Mouse (Mus musculus): ENCODE measurements around the gene Eif4a2. TPM values are rescaled to one million over a fixed set of nuclear protein-coding genes. Genes with fewer than 3 reads are reported as not detected.

Gene Eif4a2
- polyA plus RNA-seq, 1 experiment, result 781 TPM

DNA sequence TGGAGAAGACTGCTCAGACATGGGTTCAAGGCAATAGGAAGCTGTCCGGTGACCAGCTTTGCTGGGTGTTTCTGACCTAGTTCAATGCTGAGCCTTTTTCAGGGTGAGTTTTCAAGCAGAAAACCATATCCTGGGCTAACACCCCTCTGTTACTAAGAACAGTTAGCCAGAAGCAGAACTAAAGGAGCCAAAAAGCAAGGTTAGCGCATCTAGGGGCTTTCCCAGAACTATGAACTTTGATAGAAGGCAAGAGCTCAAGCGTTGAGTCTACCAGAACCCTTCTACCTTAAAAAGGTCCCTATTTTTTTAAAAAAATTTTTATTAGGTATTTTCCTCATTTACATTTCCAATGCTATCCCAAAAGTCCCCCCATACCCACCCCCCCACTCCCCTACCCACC is 33.7 kb downstream of the Eif4a2 start:
- DNase-seq (ENCODE audit: low spot score), result no peak

DNA sequence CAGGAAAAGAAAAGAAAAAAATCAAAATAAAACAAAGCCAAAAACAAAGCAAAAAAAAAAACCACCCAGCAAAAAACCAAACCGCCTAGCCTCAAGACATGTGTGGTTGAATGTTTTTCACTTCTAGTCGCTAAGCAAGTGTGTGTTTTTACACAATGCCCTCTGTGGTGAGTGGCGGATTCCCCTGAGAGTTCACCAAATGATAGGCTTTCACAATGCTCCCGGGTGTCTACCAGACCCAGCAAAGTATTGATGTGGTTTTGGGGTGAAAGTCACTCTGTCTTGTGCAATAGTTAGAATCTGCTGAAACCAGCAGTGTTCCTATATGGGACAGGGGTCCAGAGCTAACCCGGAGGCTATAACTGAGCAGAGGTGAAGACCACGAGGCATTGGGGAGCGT is 37.1 kb downstream of the Eif4a2 start:
- no peak for DNase-seq (ENCODE audit: low spot score)

GRCm38 (mm10) chr16:23145211-23145610 is 38.0 kb downstream of the Eif4a2 start:
- no peak for DNase-seq (ENCODE audit: low spot score)

GRCm38 (mm10) chr16:23146280-23146679 is 39.0 kb downstream of the Eif4a2 start, which contains the start of gene Adipoq:
Gene Adipoq, plus strand, starts transcription at chr16:23146536.
- DNase-seq (ENCODE audit: low spot score), result no peak

DNA sequence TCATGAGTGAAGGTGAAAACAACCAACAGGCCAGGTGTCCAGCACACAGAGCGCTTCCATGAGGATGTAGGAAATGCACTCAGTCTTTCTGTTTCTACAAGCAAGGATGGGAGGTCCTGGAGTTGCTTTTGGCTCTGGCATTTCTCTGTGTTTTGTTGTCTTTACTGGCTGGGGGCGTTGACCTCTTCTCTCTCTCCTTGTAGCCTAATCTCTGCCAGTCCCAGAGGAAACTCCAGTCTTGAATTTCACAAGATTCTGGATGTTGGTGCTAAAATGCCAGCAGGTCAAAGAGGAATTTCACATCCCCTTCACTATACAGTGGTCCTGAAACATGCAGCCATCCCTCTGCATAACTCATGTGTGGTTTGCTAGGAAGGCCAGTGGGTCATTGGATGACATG is 41.7 kb downstream of the Eif4a2 start:
- DNase-seq (ENCODE audit: low spot score), result no peak

DNA sequence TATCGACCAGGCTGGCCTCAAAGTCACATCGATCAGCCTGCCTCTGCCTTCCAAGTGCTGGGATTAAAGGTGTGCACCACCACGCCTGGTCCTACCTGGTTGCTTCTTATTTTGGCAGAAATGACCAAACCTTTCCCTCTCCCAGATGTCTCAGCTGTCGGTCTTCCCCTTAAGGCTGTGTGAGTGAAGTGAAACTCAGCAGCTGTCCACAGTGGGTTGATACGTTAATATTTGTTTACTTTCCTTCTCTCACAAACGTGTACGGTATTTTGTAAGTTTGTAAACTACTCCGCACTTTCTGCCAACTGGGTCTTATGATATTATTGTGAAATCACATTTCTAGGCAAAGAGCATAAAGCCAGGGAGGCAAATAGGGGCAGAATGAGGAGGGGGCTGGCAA is 42.2 kb downstream of the Eif4a2 start:
- no peak for DNase-seq (ENCODE audit: low spot score)

- no peak for DNase-seq (ENCODE audit: low spot score)
These were observed 44.2 kb downstream of the Eif4a2 start for GRCm38 (mm10) chr16:23151423-23151822.

DNA sequence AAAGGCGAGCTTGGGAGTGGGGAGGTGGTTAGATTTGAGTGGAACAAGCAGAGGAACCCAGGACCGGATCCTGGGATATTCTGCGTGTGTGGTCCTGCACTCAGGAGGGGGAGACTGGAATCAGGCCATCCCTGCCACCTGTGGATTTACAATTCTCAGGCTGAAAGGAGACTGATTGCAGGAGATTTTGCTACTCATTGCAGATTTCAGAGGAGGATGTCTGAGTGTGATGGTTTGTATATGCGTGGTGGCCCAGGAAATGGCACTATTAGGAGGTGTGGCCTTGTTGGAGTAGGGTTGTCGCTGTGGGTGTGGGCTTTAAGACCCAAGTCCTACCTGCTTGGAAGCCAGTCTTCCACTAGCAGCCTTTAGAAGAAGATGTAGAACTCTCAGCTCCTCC is 47.0 kb downstream of the Eif4a2 start:
- no peak for DNase-seq (ENCODE audit: low spot score)

- DNase-seq (ENCODE audit: low spot score), result no peak
These were observed 49.8 kb downstream of the Eif4a2 start for GRCm38 (mm10) chr16:23157013-23157412.

- DNase-seq (ENCODE audit: low spot score), result no peak
These were observed 51.0 kb downstream of the Eif4a2 start for GRCm38 (mm10) chr16:23158292-23158691.

DNA sequence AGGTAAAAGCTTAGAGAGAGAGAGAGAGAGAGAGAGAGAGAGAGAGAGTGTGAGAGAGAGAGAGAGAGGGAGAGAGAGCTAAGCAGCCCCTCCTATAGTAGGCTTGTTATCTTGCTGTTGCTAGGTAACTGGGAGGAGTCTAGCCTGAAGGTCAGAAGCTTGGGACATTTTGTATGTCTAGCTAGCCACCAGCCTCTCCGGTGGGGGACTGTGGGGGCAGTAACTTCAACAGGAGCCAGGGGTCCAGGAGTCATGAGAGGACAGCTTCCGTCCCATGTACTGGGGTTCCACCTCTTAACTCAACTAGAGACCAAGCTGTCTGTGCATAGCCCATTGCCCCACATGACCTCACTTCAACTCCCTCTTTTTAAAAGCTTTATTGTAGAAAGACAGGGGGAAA is 51.7 kb downstream of the Eif4a2 start:
- no peak for DNase-seq (ENCODE audit: low spot score)

- no peak for DNase-seq (ENCODE audit: low spot score)
These were observed 52.5 kb downstream of the Eif4a2 start for GRCm38 (mm10) chr16:23159749-23160148.

DNA sequence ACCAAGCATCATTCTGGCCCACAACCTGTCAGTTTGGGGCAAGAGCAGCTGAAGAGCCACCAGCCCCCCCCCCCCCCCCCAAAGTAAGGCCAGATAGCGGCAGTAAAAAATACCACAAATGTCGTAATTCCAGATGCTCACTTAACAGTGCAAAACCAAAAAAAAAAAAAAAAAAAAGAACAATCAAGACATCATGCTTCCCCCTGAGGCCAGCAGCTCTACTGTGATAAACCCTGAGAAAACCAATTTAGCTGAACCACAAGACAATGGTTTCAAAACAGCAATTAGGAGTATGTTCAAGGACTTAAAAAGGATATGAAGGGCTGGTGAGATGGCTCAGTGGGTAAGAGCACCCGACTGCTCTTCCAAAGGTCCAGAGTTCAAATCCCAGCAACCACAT is 54.9 kb downstream of the Eif4a2 start:
- no peak for DNase-seq (ENCODE audit: low spot score)

Other genes starting within 250 kb of the Eif4a2 start
- gene Tbccd1, start 249.8 kb upstream of the Eif4a2 start, polyA plus RNA-seq (2012; rRNA removed), result 19.8 and 23.6 TPM in 2 replicates
- gene Dnajb11, start 249.6 kb upstream of the Eif4a2 start, polyA plus RNA-seq (2012; rRNA removed), result 43.5 and 45.6 TPM in 2 replicates
- gene Ahsg, start 216.2 kb upstream of the Eif4a2 start, polyA plus RNA-seq (2012; rRNA removed), result 0.21 and 1.8 TPM in 2 replicates
- gene Fetub, start 189.1 kb upstream of the Eif4a2 start, polyA plus RNA-seq (2012; rRNA removed), result 1.8 and 2.3 TPM in 2 replicates
- gene Hrg, start 156.4 kb upstream of the Eif4a2 start, polyA plus RNA-seq (2012; rRNA removed), result not detected in 2 replicates
- gene Kng2, start 78.0 kb upstream of the Eif4a2 start, polyA plus RNA-seq (2012; rRNA removed), result 0.07 and 0.21 TPM in 2 replicates
- 0.08 and 0.10 TPM in 2 replicates for gene Kng1, start 49.6 kb upstream of the Eif4a2 start, polyA plus RNA-seq (2012; rRNA removed)
- 1.3 and 2.5 TPM in 2 replicates for gene Rfc4, start 20.3 kb downstream of the Eif4a2 start, polyA plus RNA-seq (2012; rRNA removed)
- gene Adipoq, start 39.1 kb downstream of the Eif4a2 start, polyA plus RNA-seq (2012; rRNA removed), result 33.4 and 78.4 TPM in 2 replicates
- 8.1 and 8.8 TPM in 2 replicates for gene St6gal1, start 117.3 kb downstream of the Eif4a2 start, polyA plus RNA-seq (2012; rRNA removed)

All from urinary bladder, adult 2 months (tissue).